Mouse (Mus musculus) C2C12 (cell line): ENCODE measurements at regions not wholly inside any gene's neighbourhood (a gene's known extent, or its start where the extent isn't known, plus 50 kb on each side); places are given as distances from the start of the nearest gene placed in this dataset.

ENCODE experiments used
- CEBPB ChIP-seq: IDR thresholded peaks from one replicate; pipeline ENCODE4 v1.6.1; 2011; ENCODE audit warnings: low read depth, mild to moderate bottlenecking, control low read depth, moderate library complexity
- CTCF ChIP-seq: IDR thresholded peaks from one replicate; pipeline ENCODE4 v1.5.1; 2011; ENCODE audit not compliant: control insufficient read depth, insufficient read depth, insufficient read length
- MAX ChIP-seq: IDR thresholded peaks from one replicate; pipeline ENCODE4 v1.6.1; 2011; ENCODE audit warnings: mild to moderate bottlenecking, control low read depth
- MYOD1 ChIP-seq: IDR thresholded peaks from one replicate; pipeline ENCODE4 v1.6.1; 2011; ENCODE audit warnings: low read depth; ENCODE audit not compliant: control insufficient read depth, insufficient read length
- USF1 ChIP-seq: IDR thresholded peaks from one replicate; pipeline ENCODE4 v1.6.1; 2011; ENCODE audit warnings: low read depth, mild to moderate bottlenecking, control low read depth, moderate library complexity

- TF ChIP-seq CTCF (no peak), CEBPB (no peak), USF1 (no peak), MAX (no peak), MYOD1 (no peak)
Observed at GRCm38 (mm10) chr8:113465156-113465555, 170.2 kb upstream of the Mon1b start.
